Mouse (Mus musculus): Measurements from ENCODE around the gene Psmc4. TPM values are rescaled to one million over a fixed set of nuclear protein-coding genes. Genes with fewer than 3 reads are reported as not detected.

Gene Psmc4
- 212 and 221 TPM in 2 replicates for polyA plus RNA-seq (2014; fragmentation: Nextera tagmentation; extraction: Ambion mirVana)

DNA sequence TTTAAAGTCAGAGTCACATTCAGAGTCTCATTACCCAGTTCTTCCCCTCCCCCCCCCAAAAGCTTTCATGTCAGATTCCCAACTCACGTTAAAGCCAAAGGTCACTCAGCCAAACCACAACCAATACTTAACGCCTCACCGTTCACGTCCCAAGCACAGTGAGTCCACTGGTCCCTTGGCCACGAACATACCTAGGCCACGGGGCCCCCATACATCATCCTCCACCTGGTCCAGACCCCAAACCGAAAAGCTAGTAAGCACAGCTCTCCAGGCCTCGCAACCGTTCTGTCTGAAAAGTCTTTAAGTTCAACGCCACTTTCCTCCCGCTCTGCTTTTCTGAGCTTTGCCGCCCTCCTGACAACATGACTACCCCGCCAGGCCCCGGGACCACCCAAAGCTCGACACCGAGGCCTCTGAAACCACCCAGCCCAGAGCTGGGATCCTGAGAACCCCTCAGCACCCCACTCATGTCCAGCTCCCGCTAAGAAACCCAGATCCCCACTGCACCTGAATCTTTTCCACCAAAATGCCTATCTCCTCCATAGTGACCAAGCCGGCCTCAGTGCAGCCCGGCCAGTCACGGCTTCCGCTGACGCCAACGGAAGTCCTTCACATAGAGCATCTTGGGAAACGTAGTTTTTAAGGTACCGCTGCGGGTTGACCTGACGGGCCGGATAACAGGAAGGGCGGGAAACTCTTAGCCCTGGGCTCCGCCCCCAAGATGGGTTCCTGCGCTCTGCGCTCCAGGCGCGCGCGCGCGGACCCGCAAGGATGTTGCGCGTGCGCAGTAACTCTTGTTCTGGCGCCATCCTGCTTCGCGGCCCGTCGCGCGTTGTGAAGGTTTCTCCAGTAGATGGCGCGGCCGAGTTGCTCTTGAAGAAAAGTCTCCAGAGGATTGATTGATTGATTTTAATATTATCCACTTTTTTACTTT, at the start of gene Psmc4:
Gene Psmc4 (minus strand): TSS at position 626 of the 934 bp plus-strand sequence.
- peak within 1 kb of the TSS; percentile 51 to 52; a peak in 3 of 4 replicates for H3K27ac ChIP-seq (replicated peaks in 1 of 2; ENCODE audit: control insufficient read depth in 1 of 2, insufficient read depth in 1 of 2, low read depth in 2 of 2, low read length in 2 of 2)

GRCm38 (mm10) chr7:28099101-28099500, 49.2 kb upstream of the Psmc4 start:
- no peak for ATAC-seq (ENCODE audit: insufficient number of reproducible peaks, insufficient read depth, low FRiP score, low read depth)
- H3K4me2 ChIP-seq (ENCODE audit: low read length) = no peak overlapping the region
- H3K4me3 ChIP-seq (ENCODE audit: control insufficient read depth in 1 of 2, insufficient read depth in 1 of 2, low read depth in 1 of 2, low read length in 2 of 2) = no peak overlapping the region
- H3K27me3 ChIP-seq (ENCODE audit: control insufficient read depth, insufficient read depth, low read length) = peaks cover 4% of the 10 kb centered on the region; the same call in 1 of the 2 replicates
- H3K9me3 ChIP-seq (ENCODE audit: control insufficient read depth, low read length) = peaks cover 5% of the 10 kb centered on the region; the same call in 1 of the 2 replicates
- H3K4me1 ChIP-seq (ENCODE audit: control insufficient read depth in 2 of 2, insufficient read depth in 2 of 2, low read length in 2 of 2) = no peaks in the 10 kb centered on the region
- no peaks in the 10 kb centered on the region for H3K36me3 ChIP-seq (ENCODE audit: control insufficient read depth, insufficient read depth, low read length)
- no peak overlapping the region for H3K27ac ChIP-seq (replicated peaks in 1 of 2; ENCODE audit: control insufficient read depth in 1 of 2, insufficient read depth in 1 of 2, low read depth in 2 of 2, low read length in 2 of 2)
- WGBS = 89% methylated on average over 16 of the region's 16 CpGs
- no peak overlapping the region for H3K9ac ChIP-seq (ENCODE audit: low read length)

More for the DNA sequence above, at the start of gene Psmc4:
- Histone ChIP-seq H3K4me1 (ENCODE audit: control insufficient read depth in 2 of 2, insufficient read depth in 2 of 2, low read length in 2 of 2) (peaks cover 2 to 15% of the 10 kb centered on the region in 2 experiments; a peak in 3 of 4 replicates), H3K27me3 (ENCODE audit: control insufficient read depth, insufficient read depth, low read length) (no peaks in the 10 kb centered on the region), H3K36me3 (ENCODE audit: control insufficient read depth, insufficient read depth, low read length) (peaks cover 42% of the 10 kb centered on the region), H3K4me2 (ENCODE audit: low read length) (peak within 1 kb of the TSS; percentile 82), H3K9me3 (ENCODE audit: control insufficient read depth, low read length) (no peaks in the 10 kb centered on the region), H3K4me3 (ENCODE audit: control insufficient read depth in 1 of 2, insufficient read depth in 1 of 2, low read depth in 1 of 2, low read length in 2 of 2) (peak within 1 kb of the TSS; percentile 74 to 90), H3K9ac (ENCODE audit: low read length) (peak within 1 kb of the TSS; percentile 88)
- under 1% methylated on average over 52 of the region's 52 CpGs for WGBS
- peak; percentile 95 for ATAC-seq (ENCODE audit: insufficient number of reproducible peaks, insufficient read depth, low FRiP score, low read depth)

DNA sequence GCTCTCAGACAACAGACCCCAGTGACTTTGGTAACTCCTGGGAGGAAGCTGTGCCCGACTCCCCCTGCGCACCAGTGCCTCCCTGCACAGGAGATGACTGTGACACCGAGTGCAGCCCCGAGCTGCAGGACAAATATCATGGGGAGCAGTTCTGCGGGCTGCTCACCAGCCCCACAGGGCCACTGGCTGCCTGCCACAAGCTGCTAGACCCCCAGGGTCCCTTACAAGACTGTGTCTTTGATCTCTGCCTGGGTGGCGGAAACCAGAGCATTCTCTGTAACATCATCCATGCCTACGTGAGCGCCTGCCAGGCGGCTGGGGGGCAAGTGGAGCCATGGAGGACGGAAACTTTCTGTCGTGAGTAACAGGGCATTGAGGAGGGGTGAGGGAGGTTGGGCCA, 43.6 kb upstream of the Psmc4 start:
- H3K4me2 ChIP-seq (ENCODE audit: low read length) = no peak overlapping the region
- no peaks in the 10 kb centered on the region for H3K9me3 ChIP-seq (ENCODE audit: control insufficient read depth, low read length)
- no peak overlapping the region for H3K9ac ChIP-seq (ENCODE audit: low read length)
- no peaks in the 10 kb centered on the region for H3K36me3 ChIP-seq (ENCODE audit: control insufficient read depth, insufficient read depth, low read length)
- H3K27ac ChIP-seq (replicated peaks in 1 of 2; ENCODE audit: control insufficient read depth in 1 of 2, insufficient read depth in 1 of 2, low read depth in 2 of 2, low read length in 2 of 2) = no peak overlapping the region
- H3K4me1 ChIP-seq (ENCODE audit: control insufficient read depth in 2 of 2, insufficient read depth in 2 of 2, low read length in 2 of 2) = no peaks in the 10 kb centered on the region
- H3K4me3 ChIP-seq (ENCODE audit: control insufficient read depth in 1 of 2, insufficient read depth in 1 of 2, low read depth in 1 of 2, low read length in 2 of 2) = no peak overlapping the region
- no peaks in the 10 kb centered on the region for H3K27me3 ChIP-seq (ENCODE audit: control insufficient read depth, insufficient read depth, low read length)
- no peak for ATAC-seq (ENCODE audit: insufficient number of reproducible peaks, insufficient read depth, low FRiP score, low read depth)
- 31% methylated on average over 11 of the region's 11 CpGs for WGBS

DNA sequence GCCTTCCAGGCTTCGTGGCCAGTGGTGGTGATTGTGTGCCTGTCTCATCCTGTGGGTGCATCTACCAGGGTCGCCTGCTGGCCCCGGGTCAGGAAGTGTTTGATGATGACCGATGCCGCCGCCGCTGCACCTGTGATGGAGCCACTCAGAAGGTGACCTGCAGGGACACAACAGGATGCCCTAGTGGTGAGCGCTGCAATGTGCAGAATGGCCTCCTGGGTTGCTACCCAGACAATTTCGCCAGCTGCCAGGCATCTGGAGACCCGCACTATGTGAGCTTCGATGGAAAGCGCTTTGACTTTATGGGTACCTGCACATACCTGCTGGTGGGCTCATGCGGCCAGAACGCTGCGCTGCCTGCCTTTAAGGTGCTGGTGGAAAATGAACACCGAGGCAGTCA, 36.3 kb upstream of the Psmc4 start:
- H3K4me2 ChIP-seq (ENCODE audit: low read length) = no peak overlapping the region
- no peak overlapping the region for H3K27ac ChIP-seq (replicated peaks in 1 of 2; ENCODE audit: control insufficient read depth in 1 of 2, insufficient read depth in 1 of 2, low read depth in 2 of 2, low read length in 2 of 2)
- H3K9me3 ChIP-seq (ENCODE audit: control insufficient read depth, low read length) = no peaks in the 10 kb centered on the region
- no peak for ATAC-seq (ENCODE audit: insufficient number of reproducible peaks, insufficient read depth, low FRiP score, low read depth)
- no peaks in the 10 kb centered on the region for H3K4me1 ChIP-seq (ENCODE audit: control insufficient read depth in 2 of 2, insufficient read depth in 2 of 2, low read length in 2 of 2)
- no peak overlapping the region for H3K9ac ChIP-seq (ENCODE audit: low read length)
- no peaks in the 10 kb centered on the region for H3K27me3 ChIP-seq (ENCODE audit: control insufficient read depth, insufficient read depth, low read length)
- no peak overlapping the region for H3K4me3 ChIP-seq (ENCODE audit: control insufficient read depth in 1 of 2, insufficient read depth in 1 of 2, low read depth in 1 of 2, low read length in 2 of 2)
- no peaks in the 10 kb centered on the region for H3K36me3 ChIP-seq (ENCODE audit: control insufficient read depth, insufficient read depth, low read length)
- 70% methylated on average over 16 of the region's 16 CpGs for WGBS

DNA sequence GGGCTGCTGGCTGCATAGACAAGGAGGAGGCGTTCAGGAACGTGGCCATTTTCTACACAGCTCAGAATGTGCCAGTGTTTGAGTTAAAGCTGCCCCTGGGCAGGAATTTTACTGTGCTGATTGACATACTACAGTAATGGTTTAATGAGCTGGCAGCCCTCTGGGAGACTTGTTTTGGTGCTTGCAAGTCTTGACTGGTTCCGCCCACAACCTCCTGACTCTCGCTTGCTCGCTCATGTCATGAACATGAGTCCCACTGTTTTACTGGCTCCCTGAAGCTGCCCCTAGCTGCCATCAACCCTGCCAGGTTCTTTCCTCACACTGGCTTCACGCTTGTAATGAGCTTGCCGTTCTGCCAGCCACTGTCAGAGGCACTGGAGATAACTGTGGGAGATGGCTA, 34.3 kb upstream of the Psmc4 start:
- no peak overlapping the region for H3K4me2 ChIP-seq (ENCODE audit: low read length)
- 61% methylated on average over 7 of the region's 7 CpGs for WGBS
- no peak overlapping the region for H3K27ac ChIP-seq (replicated peaks in 1 of 2; ENCODE audit: control insufficient read depth in 1 of 2, insufficient read depth in 1 of 2, low read depth in 2 of 2, low read length in 2 of 2)
- no peaks in the 10 kb centered on the region for H3K9me3 ChIP-seq (ENCODE audit: control insufficient read depth, low read length)
- no peaks in the 10 kb centered on the region for H3K36me3 ChIP-seq (ENCODE audit: control insufficient read depth, insufficient read depth, low read length)
- no peaks in the 10 kb centered on the region for H3K27me3 ChIP-seq (ENCODE audit: control insufficient read depth, insufficient read depth, low read length)
- H3K9ac ChIP-seq (ENCODE audit: low read length) = no peak overlapping the region
- no peak overlapping the region for H3K4me3 ChIP-seq (ENCODE audit: control insufficient read depth in 1 of 2, insufficient read depth in 1 of 2, low read depth in 1 of 2, low read length in 2 of 2)
- no peaks in the 10 kb centered on the region for H3K4me1 ChIP-seq (ENCODE audit: control insufficient read depth in 2 of 2, insufficient read depth in 2 of 2, low read length in 2 of 2)
- ATAC-seq (ENCODE audit: insufficient number of reproducible peaks, insufficient read depth, low FRiP score, low read depth) = no peak

DNA sequence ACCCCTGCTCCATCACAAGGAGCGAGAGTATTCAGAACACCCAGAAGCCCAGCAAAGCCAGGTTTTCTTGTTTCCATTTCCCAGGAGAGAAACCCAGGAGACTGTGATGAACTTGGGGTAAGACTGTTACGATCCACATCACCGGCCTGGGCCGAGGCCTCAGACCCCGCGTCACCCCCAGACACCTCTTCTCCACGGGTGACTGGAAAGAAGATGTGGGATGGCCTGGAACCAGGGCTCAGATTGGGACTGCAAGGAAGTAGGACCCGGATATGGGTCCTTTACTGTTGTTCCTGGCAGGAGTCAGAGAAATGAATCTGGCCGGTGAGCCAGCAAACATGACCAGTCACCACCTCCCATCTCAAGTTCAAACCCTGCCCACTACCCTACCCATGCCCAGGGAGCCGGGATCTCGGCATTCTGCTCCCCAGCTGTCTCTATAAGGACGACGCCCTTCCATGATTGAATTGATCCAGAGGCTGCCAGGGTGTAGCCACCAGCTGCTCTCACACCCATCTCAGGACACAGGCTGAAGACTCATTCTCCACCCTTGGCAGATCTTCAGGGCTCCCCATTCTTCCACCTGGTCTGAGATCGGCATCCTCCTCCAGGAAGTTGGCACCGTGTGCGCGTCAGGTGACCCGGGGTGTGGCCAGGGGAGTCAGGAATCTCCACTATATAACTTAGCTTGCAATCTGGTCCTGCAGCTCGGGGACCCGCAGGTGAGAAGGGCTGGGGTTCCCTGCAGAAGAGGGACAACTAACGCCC, 20.8 kb upstream of the Psmc4 start, which contains the start of gene Fcgbp:
Gene Fcgbp (plus strand): TSS at position 706 of the 768 bp plus-strand sequence.
- Histone ChIP-seq H3K4me2 (ENCODE audit: low read length) (no peak within 1 kb of the TSS), H3K4me1 (ENCODE audit: control insufficient read depth in 2 of 2, insufficient read depth in 2 of 2, low read length in 2 of 2) (no peaks in the 10 kb centered on the region), H3K9me3 (ENCODE audit: control insufficient read depth, low read length) (no peaks in the 10 kb centered on the region), H3K27ac (replicated peaks in 1 of 2; ENCODE audit: control insufficient read depth in 1 of 2, insufficient read depth in 1 of 2, low read depth in 2 of 2, low read length in 2 of 2) (no peak within 1 kb of the TSS), H3K27me3 (ENCODE audit: control insufficient read depth, insufficient read depth, low read length) (no peaks in the 10 kb centered on the region), H3K9ac (ENCODE audit: low read length) (no peak within 1 kb of the TSS), H3K36me3 (ENCODE audit: control insufficient read depth, insufficient read depth, low read length) (no peaks in the 10 kb centered on the region), H3K4me3 (ENCODE audit: control insufficient read depth in 1 of 2, insufficient read depth in 1 of 2, low read depth in 1 of 2, low read length in 2 of 2) (no peak within 1 kb of the TSS)
- no peak for ATAC-seq (ENCODE audit: insufficient number of reproducible peaks, insufficient read depth, low FRiP score, low read depth)
- WGBS = 78% methylated on average over 21 of the region's 21 CpGs

GRCm38 (mm10) chr7:28069546-28070172, 19.8 kb upstream of the Psmc4 start:
- H3K27ac ChIP-seq (replicated peaks in 1 of 2; ENCODE audit: control insufficient read depth in 1 of 2, insufficient read depth in 1 of 2, low read depth in 2 of 2, low read length in 2 of 2) = no peak overlapping the region
- no peaks in the 10 kb centered on the region for H3K4me1 ChIP-seq (ENCODE audit: control insufficient read depth in 2 of 2, insufficient read depth in 2 of 2, low read length in 2 of 2)
- H3K4me2 ChIP-seq (ENCODE audit: low read length) = no peak overlapping the region
- ATAC-seq (ENCODE audit: insufficient number of reproducible peaks, insufficient read depth, low FRiP score, low read depth) = no peak
- H3K36me3 ChIP-seq (ENCODE audit: control insufficient read depth, insufficient read depth, low read length) = no peaks in the 10 kb centered on the region
- H3K9me3 ChIP-seq (ENCODE audit: control insufficient read depth, low read length) = no peaks in the 10 kb centered on the region
- H3K9ac ChIP-seq (ENCODE audit: low read length) = no peak overlapping the region
- WGBS = 51% methylated on average over 3 of the region's 3 CpGs
- H3K4me3 ChIP-seq (ENCODE audit: control insufficient read depth in 1 of 2, insufficient read depth in 1 of 2, low read depth in 1 of 2, low read length in 2 of 2) = no peak overlapping the region
- no peaks in the 10 kb centered on the region for H3K27me3 ChIP-seq (ENCODE audit: control insufficient read depth, insufficient read depth, low read length)

Measured in heart, embryonic 14.5 days (tissue).